Mouse (Mus musculus): ENCODE measurements around the gene Ddx41.

- TF ChIP-seq POLR2A (IDR thresholded peaks at IDR 0.05; ENCODE audit: low read depth, low read length) (no peak), CTCF (IDR thresholded peaks at IDR 0.05; ENCODE audit: extremely low read depth, insufficient read length, insufficient replicate concordance, low read depth, low read length) (no peak)
These were observed 34.1 kb downstream of the Ddx41 start for GRCm38 (mm10) chr13:55502405-55502804.
